Mouse (Mus musculus) heart, embryonic 12.5 days (tissue): Measurements from ENCODE around the gene Pagr1a. TPM values are rescaled to one million over a fixed set of nuclear protein-coding genes. Genes with fewer than 3 reads are reported as not detected.

Source experiments
- ATAC-seq: fragments of 200-750 bp; cut with Nextera tagmentation; 2 replicates; pipeline ENCODE4 v1.8.0; 2017; ENCODE audit warnings: moderate TSS enrichment, moderate library complexity; ENCODE audit not compliant: insufficient number of reproducible peaks, low FRiP score
- H3K27ac ChIP-seq: fragments of 300-500 bp; sonication (generic); 2 replicates; pipeline ENCODE4 v1.5.1; 2016; ENCODE audit warnings: mild to moderate bottlenecking, moderate library complexity; ENCODE audit not compliant: poor library complexity, severe bottlenecking
- H3K27me3 ChIP-seq: fragments of 300-500 bp; sonication (generic); replicated peaks from 2 replicates; pipeline ENCODE4 v1.6.1; 2016; ENCODE audit warnings: mild to moderate bottlenecking, moderate library complexity
- H3K36me3 ChIP-seq: fragments of 300-500 bp; sonication (generic); 2 replicates; pipeline ENCODE4 v1.6.1; 2016; ENCODE audit warnings: mild to moderate bottlenecking, moderate library complexity
- H3K4me1 ChIP-seq: fragments of 300-500 bp; sonication (generic); replicated peaks from 2 replicates; pipeline ENCODE4 v1.6.1; 2016; ENCODE audit warnings: mild to moderate bottlenecking
- H3K4me2 ChIP-seq: fragments of 300-500 bp; sonication (generic); 2 replicates; pipeline ENCODE4 v1.6.1; 2016; ENCODE audit warnings: mild to moderate bottlenecking, moderate library complexity
- H3K4me3 ChIP-seq: fragments of 300-500 bp; sonication (generic); 2 replicates; pipeline ENCODE4 v1.5.1; 2016; ENCODE audit warnings: mild to moderate bottlenecking
- H3K9ac ChIP-seq: fragments of 300-500 bp; sonication (generic); 2 replicates; pipeline ENCODE4 v1.6.1; 2016; ENCODE audit warnings: mild to moderate bottlenecking, moderate library complexity
- H3K9me3 ChIP-seq: fragments of 300-500 bp; sonication (generic); replicated peaks from 2 replicates; pipeline ENCODE4 v1.6.1; 2016; ENCODE audit warnings: mild to moderate bottlenecking, moderate library complexity
- WGBS: fragments of 180-500 bp; shearing (Covaris S2); methylation state at CpG from one replicate; pipeline ENCODE4 v1.1.7; 2016; 5-methylcytosine and 5-hydroxymethylcytosine counted together
- polyA plus RNA-seq: library from polyadenylated mRNA; unstranded; fragments of >200 nt; fragmentation: Nextera tagmentation; extraction: Ambion mirVana; gene quantifications from 2 replicates; pipeline ENCODE4 v1.2.1, GENCODE M21; 2016

Pagr1a gene
- polyA plus RNA-seq, 1 experiment from 2014 or later: 31.4 TPM

- no peak overlapping the region; the same call in 1 of the 2 replicates for H3K9ac ChIP-seq
- H3K4me2 ChIP-seq: peak overlapping the region; percentile 87
- WGBS: 69% methylated on average over 3 of the region's 3 CpGs
- H3K4me1 ChIP-seq: peaks cover 63% of the 10 kb centered on the region
- H3K36me3 ChIP-seq: peaks cover 41% of the 10 kb centered on the region
- H3K27ac ChIP-seq: no peak overlapping the region
- H3K27me3 ChIP-seq: no peaks in the 10 kb centered on the region
- peak overlapping the region; percentile 42; the same call in 1 of the 2 replicates for H3K4me3 ChIP-seq
- no peak for ATAC-seq
- H3K9me3 ChIP-seq: no peaks in the 10 kb centered on the region
Measured at GRCm38 (mm10) chr7:127020031-127020430, 2.9 kb upstream of the Pagr1a start.

GRCm38 (mm10) chr7:127019306-127019960, 2.3 kb upstream of the Pagr1a start:
- Histone ChIP-seq H3K4me2 (peak overlapping the region; percentile 87; the same call in 1 of the 2 replicates), H3K9ac (no peak overlapping the region), H3K4me3 (no peak overlapping the region), H3K27me3 (no peaks in the 10 kb centered on the region), H3K9me3 (no peaks in the 10 kb centered on the region), H3K36me3 (peaks cover 37% of the 10 kb centered on the region), H3K27ac (no peak overlapping the region), H3K4me1 (peaks cover 63% of the 10 kb centered on the region)
- no peak for ATAC-seq
- WGBS: 79% methylated on average over 14 of the region's 14 CpGs

- ATAC-seq: no peak
- Histone ChIP-seq H3K9ac (peak overlapping the region; percentile 3; the same call in 1 of the 2 replicates), H3K27me3 (no peaks in the 10 kb centered on the region), H3K4me1 (peaks cover 62% of the 10 kb centered on the region), H3K36me3 (peaks cover 30% of the 10 kb centered on the region), H3K4me2 (peak overlapping the region; percentile 11; the same call in 1 of the 2 replicates), H3K4me3 (no peak overlapping the region), H3K27ac (no peak overlapping the region), H3K9me3 (no peaks in the 10 kb centered on the region)
- 77% methylated on average over 15 of the region's 15 CpGs for WGBS
Measured at GRCm38 (mm10) chr7:127018416-127019305, 1.5 kb upstream of the Pagr1a start.

GRCm38 (mm10) chr7:127017950-127018345, 796 bp upstream of the Pagr1a start:
- Histone ChIP-seq H3K27ac (no peak overlapping the region), H3K27me3 (no peaks in the 10 kb centered on the region), H3K9ac (0 out of 2 replicates have a peak overlapping the region, but pooled peaks have one; percentile 3), H3K9me3 (no peaks in the 10 kb centered on the region), H3K4me3 (no peak overlapping the region), H3K4me2 (no peak overlapping the region), H3K4me1 (peaks cover 61% of the 10 kb centered on the region), H3K36me3 (peaks cover 30% of the 10 kb centered on the region)
- no peak for ATAC-seq
- WGBS: 45% methylated on average over 6 of the region's 6 CpGs

- ATAC-seq: peak; percentile 70
- Histone ChIP-seq H3K9ac (peak overlapping the region; percentile 80), H3K4me3 (peak overlapping the region; percentile 63), H3K27ac (peak overlapping the region; percentile 95), H3K4me1 (peaks cover 47% of the 10 kb centered on the region), H3K9me3 (no peaks in the 10 kb centered on the region), H3K36me3 (peaks cover 30% of the 10 kb centered on the region), H3K27me3 (no peaks in the 10 kb centered on the region), H3K4me2 (peak overlapping the region; percentile 89)
- 0% methylated on average over 22 of the region's 22 CpGs for WGBS
Measured at GRCm38 (mm10) chr7:127016486-127016938, 640 bp downstream of the Pagr1a start.

GRCm38 (mm10) chr7:127016481-127016485, 869 bp downstream of the Pagr1a start, which contains the start of gene Pagr1b:
TSS of gene Pagr1b (minus strand) at chr7:127016484.
- Histone ChIP-seq H3K27me3 (no peaks in the 10 kb centered on the region), H3K27ac (peak within 1 kb of the TSS; percentile 95), H3K4me1 (peaks cover 44% of the 10 kb centered on the region), H3K9ac (peak within 1 kb of the TSS; percentile 80), H3K36me3 (peaks cover 30% of the 10 kb centered on the region), H3K4me3 (peak within 1 kb of the TSS; percentile 63), H3K4me2 (peak within 1 kb of the TSS; percentile 89), H3K9me3 (no peaks in the 10 kb centered on the region)
- ATAC-seq: no peak

GRCm38 (mm10) chr7:127016081-127016480, 1.1 kb downstream of the Pagr1a start:
- ATAC-seq: peak; percentile 70

GRCm38 (mm10) chr7:127014993-127015392, 2.2 kb downstream of the Pagr1a start:
- 90% methylated on average over 12 of the region's 12 CpGs for WGBS
- no peaks in the 10 kb centered on the region for H3K9me3 ChIP-seq
- peaks cover 36% of the 10 kb centered on the region for H3K36me3 ChIP-seq
- no peaks in the 10 kb centered on the region for H3K27me3 ChIP-seq
- H3K27ac ChIP-seq: no peak overlapping the region; the same call in 1 of the 2 replicates
- 0 out of 2 replicates have a peak overlapping the region, but pooled peaks have one; percentile 66 for H3K9ac ChIP-seq
- H3K4me2 ChIP-seq: peak overlapping the region; percentile 89
- ATAC-seq: no peak
- no peak overlapping the region for H3K4me3 ChIP-seq
- H3K4me1 ChIP-seq: peaks cover 33% of the 10 kb centered on the region

More at GRCm38 (mm10) chr7:127016081-127016480, 1.1 kb downstream of the Pagr1a start:
- peak overlapping the region; percentile 89 for H3K4me2 ChIP-seq
- peak overlapping the region; percentile 63 for H3K4me3 ChIP-seq
- H3K4me1 ChIP-seq: peaks cover 42% of the 10 kb centered on the region
- H3K36me3 ChIP-seq: peaks cover 30% of the 10 kb centered on the region
- H3K27me3 ChIP-seq: no peaks in the 10 kb centered on the region
- no peaks in the 10 kb centered on the region for H3K9me3 ChIP-seq
- 1% methylated on average over 10 of the region's 10 CpGs for WGBS
- peak overlapping the region; percentile 80 for H3K9ac ChIP-seq
- peak overlapping the region; percentile 95 for H3K27ac ChIP-seq

- Histone ChIP-seq H3K4me3 (peak within 1 kb of the TSS; percentile 63), H3K27ac (peak within 1 kb of the TSS; percentile 36), H3K36me3 (peaks cover 36% of the 10 kb centered on the region), H3K27me3 (no peaks in the 10 kb centered on the region), H3K9ac (peak within 1 kb of the TSS; percentile 80), H3K4me1 (peaks cover 34% of the 10 kb centered on the region), H3K4me2 (peak within 1 kb of the TSS; percentile 89), H3K9me3 (no peaks in the 10 kb centered on the region)
- ATAC-seq: no peak
- 33% methylated on average over 11 of the region's 11 CpGs for WGBS
Measured at GRCm38 (mm10) chr7:127014320-127014719, 2.8 kb downstream of the Pagr1a start, which contains the start of gene Mvp. TSS of gene Mvp (minus strand) at chr7:127014621.

- ATAC-seq: no peak
- Histone ChIP-seq H3K4me3 (no peak overlapping the region), H3K36me3 (peaks cover 36% of the 10 kb centered on the region), H3K27me3 (no peaks in the 10 kb centered on the region), H3K4me1 (peaks cover 40% of the 10 kb centered on the region), H3K9me3 (no peaks in the 10 kb centered on the region), H3K9ac (no peak overlapping the region), H3K27ac (no peak overlapping the region), H3K4me2 (peak overlapping the region; percentile 89)
- WGBS: 91% methylated on average over 6 of the region's 6 CpGs
Measured at GRCm38 (mm10) chr7:127013385-127013784, 3.8 kb downstream of the Pagr1a start.

GRCm38 (mm10) chr7:127012845-127013244, 4.3 kb downstream of the Pagr1a start:
- Histone ChIP-seq H3K36me3 (peaks cover 36% of the 10 kb centered on the region), H3K4me1 (peaks cover 43% of the 10 kb centered on the region), H3K9ac (no peak overlapping the region), H3K4me2 (no peak overlapping the region), H3K27ac (no peak overlapping the region), H3K4me3 (no peak overlapping the region), H3K9me3 (no peaks in the 10 kb centered on the region), H3K27me3 (no peaks in the 10 kb centered on the region)
- ATAC-seq: no peak
- WGBS: 95% methylated on average over 10 of the region's 10 CpGs
